Mouse (Mus musculus) limb, embryonic 14.5 days (tissue): ENCODE measurements around the gene Fbrs. TPM values are rescaled to one million over a fixed set of nuclear protein-coding genes. Genes with fewer than 3 reads are reported as not detected.

Source experiments
- ATAC-seq: fragments of 200-750 bp; cut with Nextera tagmentation; 2 replicates; pipeline ENCODE4 v1.8.0; 2017; ENCODE audit warnings: low read depth, moderate number of reproducible peaks, moderate TSS enrichment; ENCODE audit not compliant: low FRiP score
- DNase-seq: peaks from one replicate; pipeline ENCODE4 v3.0.0-alpha.2; 2015; ENCODE audit warnings: low spot score
- H3K27ac ChIP-seq: fragments of 300-500 bp; sonication (generic); replicated peaks from 2 replicates; pipeline ENCODE4 v1.5.1; 2014; ENCODE audit warnings: low read depth, mild to moderate bottlenecking, low read length, moderate library complexity, mixed read lengths
- H3K27me3 ChIP-seq: fragments of 300-500 bp; sonication (generic); 2 replicates; pipeline ENCODE4 v1.6.1; 2014; ENCODE audit warnings: low read length, mixed read lengths; ENCODE audit not compliant: control insufficient read depth, insufficient read depth
- H3K36me3 ChIP-seq: fragments of 300-500 bp; sonication (generic); 2 replicates; pipeline ENCODE4 v1.6.1; 2014; ENCODE audit warnings: mild to moderate bottlenecking, low read length, moderate library complexity, mixed read lengths; ENCODE audit not compliant: control insufficient read depth, insufficient read depth
- H3K4me1 ChIP-seq: fragments of 300-500 bp; sonication (generic); 2 replicates; pipeline ENCODE4 v1.6.1; 2014; ENCODE audit warnings: antibody characterized with exemption, low read length, mixed read lengths; ENCODE audit not compliant: control insufficient read depth, insufficient read depth
- H3K4me2 ChIP-seq: fragments of 300-500 bp; sonication (generic); replicated peaks from 2 replicates; pipeline ENCODE4 v1.6.1; 2014; ENCODE audit warnings: low read depth, mild to moderate bottlenecking, low read length, moderate library complexity; ENCODE audit not compliant: severe bottlenecking
- H3K4me3 ChIP-seq: fragments of 300-500 bp; sonication (generic); replicated peaks from 2 replicates; pipeline ENCODE4 v1.5.1; 2014; ENCODE audit warnings: low read length
- H3K9ac ChIP-seq: fragments of 300-500 bp; sonication (generic); 2 replicates; pipeline ENCODE4 v1.6.1; 2014; ENCODE audit warnings: mild to moderate bottlenecking, low read depth, low read length, moderate library complexity; ENCODE audit not compliant: severe bottlenecking
- H3K9me3 ChIP-seq: fragments of 300-500 bp; sonication (generic); 2 replicates; pipeline ENCODE4 v1.6.1; 2016; ENCODE audit warnings: low read length; ENCODE audit not compliant: control insufficient read depth
- POLR2A ChIP-seq: fragments of 200-500 bp; IDR thresholded peaks from 2 replicates; pipeline ENCODE4 v1.8.0; 2012; ENCODE audit warnings: inconsistent platforms, mild to moderate bottlenecking, moderate library complexity, borderline replicate concordance; ENCODE audit not compliant: insufficient read depth, insufficient read length; ENCODE audit errors: extremely low read depth
- WGBS: fragments of 180-500 bp; shearing (Covaris S2); extraction: QIAGEN DNeasy Blood & Tissue Kit; methylation state at CpG from one replicate; pipeline ENCODE4 v1.1.7; 2014; 5-methylcytosine and 5-hydroxymethylcytosine counted together
- polyA plus RNA-seq, 2 experiments: library from polyadenylated mRNA; depleted of rRNA in 1 of 2; stranded (reverse) in 1 of 2; unstranded in 1 of 2; fragments of >200 nt; fragmentation: Nextera tagmentation in 1 of 2; extraction: Ambion mirVana in 1 of 2; gene quantifications; 2 replicates each; pipeline versions ENCODE4 v1.2.1 to v1.2.3; 2012 to 2014

Fbrs gene
- polyA plus RNA-seq, 2 experiments: 17.3 to 49.8 TPM

- ATAC-seq (peak; percentile 13), DNase-seq (no peak)
- H3K36me3 ChIP-seq: peaks cover 47% of the 10 kb centered on the region
- peak overlapping the region; percentile 70 for H3K4me3 ChIP-seq
- peaks cover 8% of the 10 kb centered on the region for H3K4me1 ChIP-seq
- TF ChIP-seq POLR2A: no peak
- peak overlapping the region; percentile 92 for H3K27ac ChIP-seq
- no peaks in the 10 kb centered on the region for H3K27me3 ChIP-seq
- peak overlapping the region; percentile 83 for H3K9ac ChIP-seq
- peak overlapping the region; percentile 79 for H3K4me2 ChIP-seq
- H3K9me3 ChIP-seq: no peaks in the 10 kb centered on the region
- under 1% methylated on average over 21 of the region's 25 CpGs for WGBS
These were observed 7.4 kb upstream of the Fbrs start for GRCm38 (mm10) chr7:127471646-127472010.

GRCm38 (mm10) chr7:127472060-127472459 is 6.9 kb upstream of the Fbrs start:
- H3K27ac ChIP-seq: peak overlapping the region; percentile 92
- peak overlapping the region; percentile 70 for H3K4me3 ChIP-seq
- no peaks in the 10 kb centered on the region for H3K27me3 ChIP-seq
- peak overlapping the region; percentile 79 for H3K4me2 ChIP-seq
- WGBS: 0% methylated on average over 7 of the region's 7 CpGs
- H3K36me3 ChIP-seq: peaks cover 42% of the 10 kb centered on the region
- H3K9ac ChIP-seq: peak overlapping the region; percentile 83
- ATAC-seq (no peak), DNase-seq (peak; percentile 32)
- TF ChIP-seq POLR2A: no peak
- no peaks in the 10 kb centered on the region for H3K9me3 ChIP-seq
- H3K4me1 ChIP-seq: peaks cover 8% of the 10 kb centered on the region

GRCm38 (mm10) chr7:127473705-127474104 is 5.3 kb upstream of the Fbrs start:
- no peak for DNase-seq
- H3K4me3 ChIP-seq: no peak overlapping the region
- WGBS: 91% methylated on average over 5 of the region's 5 CpGs

GRCm38 (mm10) chr7:127474378-127475070 is 4.5 kb upstream of the Fbrs start:
- ATAC-seq: no peak
- H3K9me3 ChIP-seq: no peaks in the 10 kb centered on the region
- H3K27me3 ChIP-seq: no peaks in the 10 kb centered on the region
- no peak overlapping the region for H3K4me2 ChIP-seq
- H3K4me3 ChIP-seq: no peak overlapping the region
- H3K4me1 ChIP-seq: peaks cover 6% of the 10 kb centered on the region
- TF ChIP-seq POLR2A: no peak
- H3K27ac ChIP-seq: no peak overlapping the region
- H3K9ac ChIP-seq: no peak overlapping the region
- 79% methylated on average over 6 of the region's 6 CpGs for WGBS
- DNase-seq: no peak
- peaks cover 30% of the 10 kb centered on the region for H3K36me3 ChIP-seq

More at GRCm38 (mm10) chr7:127473705-127474104, 5.3 kb upstream of the Fbrs start:
- Histone ChIP-seq H3K4me1 (peaks cover 8% of the 10 kb centered on the region), H3K9me3 (no peaks in the 10 kb centered on the region), H3K27ac (no peak overlapping the region), H3K36me3 (peaks cover 33% of the 10 kb centered on the region), H3K27me3 (no peaks in the 10 kb centered on the region), H3K4me2 (no peak overlapping the region), H3K9ac (no peak overlapping the region)
- no peak for ATAC-seq
- no peak for TF ChIP-seq POLR2A

GRCm38 (mm10) chr7:127475186-127475740 is 3.7 kb upstream of the Fbrs start:
- no peak for DNase-seq
- H3K27ac ChIP-seq: no peak overlapping the region
- no peaks in the 10 kb centered on the region for H3K27me3 ChIP-seq
- no peak overlapping the region for H3K4me2 ChIP-seq
- H3K9me3 ChIP-seq: no peaks in the 10 kb centered on the region
- ATAC-seq: no peak
- peaks cover 13% of the 10 kb centered on the region for H3K4me1 ChIP-seq
- H3K4me3 ChIP-seq: no peak overlapping the region
- no peak for TF ChIP-seq POLR2A
- WGBS: 93% methylated on average over 11 of the region's 11 CpGs
- peaks cover 31% of the 10 kb centered on the region for H3K36me3 ChIP-seq
- H3K9ac ChIP-seq: no peak overlapping the region
